Mouse (Mus musculus): ENCODE results near the gene Cep128. TPM values are rescaled to one million over a fixed set of nuclear protein-coding genes. Genes with fewer than 3 reads are reported as not detected.

Cep128 gene
- polyA plus RNA-seq, 1 experiment from 2014 or later = 3.7 TPM

GRCm38 (mm10) chr12:90961386-90962017, 422.7 kb downstream of the Cep128 start:
- no peaks in the 10 kb centered on the region for H3K36me3 ChIP-seq (ENCODE audit: control insufficient read depth, insufficient read depth)
- H3K9ac ChIP-seq (ENCODE audit: low read depth, low read length) = no peak overlapping the region
- no peak overlapping the region for H3K4me2 ChIP-seq (replicated peaks; ENCODE audit: low read depth)
- H3K27ac ChIP-seq (ENCODE audit: low read depth, low read length) = no peak overlapping the region
- H3K4me1 ChIP-seq (replicated peaks; ENCODE audit: control insufficient read depth, insufficient read depth, low read length) = no peaks in the 10 kb centered on the region
- no peaks in the 10 kb centered on the region for H3K27me3 ChIP-seq (replicated peaks; ENCODE audit: control insufficient read depth, insufficient read depth, low read length)
- no peak for TF ChIP-seq CTCF (IDR thresholded peaks at IDR 0.05; ENCODE audit: low read depth)
- H3K4me3 ChIP-seq (ENCODE audit: low read depth, low read length) = no peak overlapping the region
- WGBS = 79% methylated on average over 5 of the region's 5 CpGs
- ATAC-seq = no peak
- H3K9me3 ChIP-seq (ENCODE audit: control insufficient read depth) = no peaks in the 10 kb centered on the region

GRCm38 (mm10) chr12:90954740-90955473, 429.3 kb downstream of the Cep128 start:
- TF ChIP-seq CTCF (IDR thresholded peaks at IDR 0.05; ENCODE audit: low read depth) = no peak
- H3K4me2 ChIP-seq (replicated peaks; ENCODE audit: low read depth) = no peak overlapping the region
- H3K4me1 ChIP-seq (replicated peaks; ENCODE audit: control insufficient read depth, insufficient read depth, low read length) = no peaks in the 10 kb centered on the region
- no peaks in the 10 kb centered on the region for H3K27me3 ChIP-seq (replicated peaks; ENCODE audit: control insufficient read depth, insufficient read depth, low read length)
- ATAC-seq = no peak
- no peak overlapping the region for H3K9ac ChIP-seq (ENCODE audit: low read depth, low read length)
- H3K36me3 ChIP-seq (ENCODE audit: control insufficient read depth, insufficient read depth) = no peaks in the 10 kb centered on the region
- WGBS = 82% methylated on average over 7 of the region's 7 CpGs
- H3K9me3 ChIP-seq (ENCODE audit: control insufficient read depth) = no peaks in the 10 kb centered on the region
- no peak overlapping the region for H3K27ac ChIP-seq (ENCODE audit: low read depth, low read length)
- no peak overlapping the region for H3K4me3 ChIP-seq (ENCODE audit: low read depth, low read length)

Small RNA genes within 50 kb of the gene (microRNA-seq; reads per million reads assigned to microRNA genes)
- gene Gm44370 = not detected

Other genes with a start within 250 kb of the Cep128 start
- gene Tshr, start 154 bp upstream of the Cep128 start, polyA plus RNA-seq (2015; fragmentation: Nextera tagmentation; extraction: Ambion mirVana) = 0.04 and 0.08 TPM in 2 replicates
- gene Gtf2a1, start 206.1 kb upstream of the Cep128 start, polyA plus RNA-seq (2015; fragmentation: Nextera tagmentation; extraction: Ambion mirVana) = 15.3 and 18.8 TPM in 2 replicates

Measured in intestine, postnatal 0 days (tissue).